Mouse (Mus musculus) forebrain, embryonic 16.5 days (tissue): ENCODE measurements around the gene Fxyd3. TPM values are rescaled to one million over a fixed set of nuclear protein-coding genes. Genes with fewer than 3 reads are reported as not detected.

Source experiments
- ATAC-seq: fragments of 200-750 bp; cut with Nextera tagmentation; 2 replicates; pipeline ENCODE4 v1.8.0; 2017; ENCODE audit warnings: mild to moderate bottlenecking, moderate library complexity
- H3K27ac ChIP-seq: fragments of 300-500 bp; sonication (generic); 2 replicates; pipeline ENCODE4 v1.5.1; 2014; ENCODE audit warnings: low read length, control low read depth
- H3K27me3 ChIP-seq: fragments of 300-500 bp; sonication (generic); replicated peaks from 2 replicates; pipeline ENCODE4 v1.6.1; 2014; ENCODE audit warnings: low read length; ENCODE audit not compliant: control insufficient read depth, insufficient read depth
- H3K36me3 ChIP-seq: fragments of 300-500 bp; sonication (generic); 2 replicates; pipeline ENCODE4 v1.6.1; 2014; ENCODE audit not compliant: control insufficient read depth, insufficient read depth
- H3K4me1 ChIP-seq: fragments of 300-500 bp; sonication (generic); replicated peaks from 2 replicates; pipeline ENCODE4 v1.6.1; 2014; ENCODE audit warnings: low read length; ENCODE audit not compliant: control insufficient read depth, insufficient read depth
- H3K4me2 ChIP-seq: fragments of 300-500 bp; sonication (generic); 2 replicates; pipeline ENCODE4 v1.6.1; 2014; ENCODE audit warnings: mild to moderate bottlenecking, low read length, control low read depth
- H3K4me3 ChIP-seq: fragments of 300-500 bp; sonication (generic); replicated peaks from 2 replicates; pipeline ENCODE4 v1.5.1; 2014; ENCODE audit warnings: mild to moderate bottlenecking, low read length, control low read depth
- H3K9ac ChIP-seq: fragments of 300-500 bp; sonication (generic); replicated peaks from 2 replicates; pipeline ENCODE4 v1.6.1; 2014; ENCODE audit warnings: low read depth, low read length, control low read depth
- H3K9me3 ChIP-seq: fragments of 300-500 bp; sonication (generic); 2 replicates; pipeline ENCODE4 v1.6.1; 2016; ENCODE audit warnings: low read length; ENCODE audit not compliant: control insufficient read depth
- WGBS: fragments of 180-500 bp; shearing (Covaris S2); extraction: QIAGEN DNeasy Blood & Tissue Kit; methylation state at CpG from one replicate; pipeline ENCODE4 v1.1.7; 2014; 5-methylcytosine and 5-hydroxymethylcytosine counted together
- polyA plus RNA-seq: library from polyadenylated mRNA; unstranded; fragments of >200 nt; fragmentation: Nextera tagmentation; extraction: Ambion mirVana; gene quantifications from 2 replicates; pipeline ENCODE4 v1.2.1, GENCODE M21; 2015

Gene Fxyd3
- polyA plus RNA-seq, 1 experiment from 2014 or later, result 0.15 TPM

DNA sequence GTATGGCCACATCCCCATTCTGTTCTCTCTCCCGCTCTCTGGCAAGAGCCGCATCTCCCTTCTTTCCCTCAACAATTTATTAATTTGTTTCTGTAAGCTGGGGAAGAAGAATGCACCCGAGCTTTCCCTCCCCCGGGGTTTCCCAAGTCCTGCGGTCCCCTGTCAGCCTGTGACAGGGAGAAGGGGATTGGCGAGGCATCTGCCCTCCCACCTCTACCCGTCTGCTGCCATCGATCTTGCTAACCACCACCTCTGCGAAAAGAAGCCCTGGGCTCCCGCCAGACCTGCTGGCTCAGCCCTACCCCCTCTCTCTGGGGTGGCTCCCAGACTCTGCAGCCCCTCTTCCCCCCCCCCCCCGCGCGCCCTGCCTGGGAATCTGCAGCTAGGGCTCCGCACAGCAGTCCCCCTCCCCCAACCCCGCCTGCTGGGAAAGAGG, 26.6 kb downstream of the Fxyd3 start:
- peaks cover 30% of the 10 kb centered on the region for H3K27me3 ChIP-seq
- H3K9ac ChIP-seq, result peak overlapping the region; percentile 35
- ATAC-seq, result peak; percentile 45
- peak overlapping the region; percentile 58; the same call in 1 of the 2 replicates for H3K27ac ChIP-seq
- H3K4me1 ChIP-seq, result peaks cover 37% of the 10 kb centered on the region
- H3K4me3 ChIP-seq, result peak overlapping the region; percentile 38
- H3K9me3 ChIP-seq, result no peaks in the 10 kb centered on the region
- H3K4me2 ChIP-seq, result peak overlapping the region; percentile 58
- 2% methylated on average over 11 of the region's 15 CpGs for WGBS
- H3K36me3 ChIP-seq, result no peaks in the 10 kb centered on the region

DNA sequence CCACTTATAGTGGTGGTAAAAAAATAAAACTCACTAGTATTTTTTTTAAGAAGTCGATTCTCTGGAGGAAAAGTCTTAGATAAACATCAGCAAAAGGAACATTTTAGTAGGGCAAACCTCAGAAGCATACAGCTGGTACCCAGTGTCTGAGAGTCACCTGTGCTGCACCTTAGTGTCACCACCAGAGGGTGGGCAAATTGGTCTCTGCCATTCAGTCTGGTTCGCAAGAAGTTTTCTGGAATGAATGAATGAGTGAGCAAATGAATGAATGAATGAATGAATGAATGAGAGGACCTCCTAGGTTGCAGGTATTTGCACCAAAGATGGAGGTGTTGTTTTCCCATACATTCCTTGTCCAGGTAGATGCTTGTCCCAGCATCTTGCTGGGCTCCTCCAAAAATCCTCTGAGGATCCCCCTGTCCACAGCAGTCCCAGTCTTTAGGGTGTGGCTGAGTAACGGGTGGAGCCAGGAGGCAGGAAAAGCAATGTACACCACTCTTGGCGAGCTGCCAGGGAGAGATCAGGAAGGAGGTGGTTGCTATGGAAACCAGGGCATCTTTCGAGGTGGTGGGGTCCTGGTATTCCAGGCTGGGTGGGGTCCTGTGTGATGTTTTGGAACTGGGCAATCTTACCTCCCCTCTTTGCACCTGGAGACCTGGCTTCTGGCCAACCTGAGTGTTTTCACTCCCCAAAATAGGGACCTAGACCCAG, 27.2 kb downstream of the Fxyd3 start:
- Histone ChIP-seq H3K9me3 (no peaks in the 10 kb centered on the region), H3K27me3 (peaks cover 31% of the 10 kb centered on the region), H3K4me2 (peak overlapping the region; percentile 58), H3K4me1 (peaks cover 37% of the 10 kb centered on the region), H3K27ac (peak overlapping the region; percentile 58; the same call in 1 of the 2 replicates), H3K4me3 (peak overlapping the region; percentile 38), H3K9ac (peak overlapping the region; percentile 35), H3K36me3 (no peaks in the 10 kb centered on the region)
- peak; percentile 10; the same call in 1 of the 2 replicates for ATAC-seq
- WGBS, result 18% methylated on average over 5 of the region's 5 CpGs

DNA sequence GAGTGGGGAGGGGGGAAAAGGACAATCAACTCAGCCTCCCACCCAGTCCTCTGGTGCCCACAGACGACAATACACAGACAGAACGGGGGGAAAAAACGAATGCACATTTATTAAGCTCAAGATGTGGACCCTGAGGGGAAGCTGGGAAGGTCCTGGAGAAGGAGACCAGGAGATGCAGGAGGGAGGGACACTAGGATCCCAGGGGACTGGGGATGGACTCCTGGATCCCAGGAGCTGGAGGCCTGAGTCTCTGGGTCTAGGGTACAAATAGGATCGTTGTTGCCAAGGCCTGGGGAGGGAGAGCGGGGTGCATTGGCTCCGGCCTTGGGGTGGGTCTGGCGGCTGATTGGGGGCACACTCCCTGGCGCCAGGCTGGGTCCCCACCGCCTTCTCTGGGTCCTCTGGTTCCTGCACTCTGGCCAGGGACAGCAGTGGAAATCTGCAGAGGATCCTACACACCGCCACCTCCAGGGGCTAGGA, 34.0 kb downstream of the Fxyd3 start, which contains the start of gene Fxyd5:
Fxyd5 (minus strand) TSS at position 51 of the 480 bp plus-strand sequence.
- Histone ChIP-seq H3K36me3 (no peaks in the 10 kb centered on the region), H3K9me3 (no peaks in the 10 kb centered on the region), H3K4me1 (peaks cover 3% of the 10 kb centered on the region; the same call in 1 of the 2 replicates), H3K27ac (no peak within 1 kb of the TSS), H3K27me3 (peaks cover 28% of the 10 kb centered on the region), H3K9ac (0 out of 2 replicates have a peak within 1 kb of the TSS, but pooled peaks have one; percentile 9), H3K4me3 (peak within 1 kb of the TSS; percentile 23), H3K4me2 (peak within 1 kb of the TSS; percentile 43)
- ATAC-seq, result no peak
- WGBS, result 30% methylated on average over 10 of the region's 10 CpGs

DNA sequence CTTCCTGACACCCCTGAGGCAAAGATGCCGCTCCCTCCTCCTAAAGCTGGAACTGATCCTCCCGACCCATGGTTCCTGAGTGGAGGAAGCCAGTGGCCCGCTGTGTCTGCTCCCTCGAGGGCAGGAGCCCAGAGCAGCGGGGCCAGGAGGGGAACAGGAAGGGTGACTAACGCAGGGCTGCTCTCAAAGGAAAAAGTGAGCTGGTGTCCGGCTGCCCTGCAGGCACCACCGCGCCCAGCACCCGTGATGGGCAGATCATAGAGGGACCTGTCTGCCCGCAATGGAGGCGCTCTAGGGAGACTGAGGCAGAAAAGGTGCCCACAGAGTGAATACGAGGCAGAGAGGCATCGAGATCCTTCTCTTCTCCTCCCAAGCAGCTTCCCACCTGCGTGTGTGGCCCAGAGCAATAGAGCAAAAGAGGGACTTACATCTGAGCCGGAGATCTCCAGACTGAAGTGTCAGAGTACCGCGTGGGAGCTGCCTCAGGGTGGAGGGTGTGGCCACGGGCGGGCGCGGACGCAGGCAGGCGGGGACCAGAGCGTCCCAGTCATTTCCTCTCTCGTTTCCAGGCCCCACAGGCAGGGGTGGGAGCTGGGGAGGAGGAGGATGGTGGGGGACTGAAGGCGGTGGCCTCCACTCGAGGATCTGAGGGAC, 34.7 kb downstream of the Fxyd3 start:
- 2% methylated on average over 28 of the region's 28 CpGs for WGBS
- Histone ChIP-seq H3K9ac (0 out of 2 replicates have a peak overlapping the region, but pooled peaks have one; percentile 9), H3K27me3 (peaks cover 28% of the 10 kb centered on the region)

DNA sequence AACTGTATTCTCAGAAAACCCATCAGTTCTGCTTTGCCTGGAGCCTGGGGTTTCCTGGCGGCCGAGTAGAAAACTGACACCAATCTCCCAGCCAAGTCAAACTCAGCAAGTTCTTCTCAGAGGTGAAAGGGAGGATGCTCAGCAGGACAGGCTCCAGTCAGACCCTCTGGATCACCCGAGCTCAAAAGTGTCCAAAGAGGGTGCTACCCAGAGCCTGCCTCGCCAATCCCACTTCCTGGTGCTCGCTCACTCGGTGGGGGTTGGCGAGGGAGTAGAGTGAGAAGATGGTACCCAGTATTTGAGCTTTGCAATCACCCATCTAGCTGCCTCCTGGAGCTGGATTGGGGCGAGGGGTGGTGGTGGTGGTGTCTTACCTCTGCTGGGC, 35.5 kb downstream of the Fxyd3 start:
- no peaks in the 10 kb centered on the region for H3K36me3 ChIP-seq
- peaks cover 28% of the 10 kb centered on the region for H3K27me3 ChIP-seq
- H3K9me3 ChIP-seq, result no peaks in the 10 kb centered on the region
- whole genome bisulfite sequencing, result 36% methylated on average over 8 of the region's 8 CpGs
- H3K4me3 ChIP-seq, result no peak overlapping the region
- H3K27ac ChIP-seq, result no peak overlapping the region
- H3K9ac ChIP-seq, result no peak overlapping the region
- H3K4me1 ChIP-seq, result peaks cover 3% of the 10 kb centered on the region; the same call in 1 of the 2 replicates
- no peak for ATAC-seq
- no peak overlapping the region for H3K4me2 ChIP-seq

More for the DNA sequence above, 34.7 kb downstream of the Fxyd3 start:
- Histone ChIP-seq H3K4me1 (peaks cover 3% of the 10 kb centered on the region; the same call in 1 of the 2 replicates), H3K9me3 (no peaks in the 10 kb centered on the region), H3K4me2 (peak overlapping the region; percentile 43), H3K36me3 (no peaks in the 10 kb centered on the region), H3K27ac (no peak overlapping the region), H3K4me3 (peak overlapping the region; percentile 23)
- ATAC-seq, result no peak

DNA sequence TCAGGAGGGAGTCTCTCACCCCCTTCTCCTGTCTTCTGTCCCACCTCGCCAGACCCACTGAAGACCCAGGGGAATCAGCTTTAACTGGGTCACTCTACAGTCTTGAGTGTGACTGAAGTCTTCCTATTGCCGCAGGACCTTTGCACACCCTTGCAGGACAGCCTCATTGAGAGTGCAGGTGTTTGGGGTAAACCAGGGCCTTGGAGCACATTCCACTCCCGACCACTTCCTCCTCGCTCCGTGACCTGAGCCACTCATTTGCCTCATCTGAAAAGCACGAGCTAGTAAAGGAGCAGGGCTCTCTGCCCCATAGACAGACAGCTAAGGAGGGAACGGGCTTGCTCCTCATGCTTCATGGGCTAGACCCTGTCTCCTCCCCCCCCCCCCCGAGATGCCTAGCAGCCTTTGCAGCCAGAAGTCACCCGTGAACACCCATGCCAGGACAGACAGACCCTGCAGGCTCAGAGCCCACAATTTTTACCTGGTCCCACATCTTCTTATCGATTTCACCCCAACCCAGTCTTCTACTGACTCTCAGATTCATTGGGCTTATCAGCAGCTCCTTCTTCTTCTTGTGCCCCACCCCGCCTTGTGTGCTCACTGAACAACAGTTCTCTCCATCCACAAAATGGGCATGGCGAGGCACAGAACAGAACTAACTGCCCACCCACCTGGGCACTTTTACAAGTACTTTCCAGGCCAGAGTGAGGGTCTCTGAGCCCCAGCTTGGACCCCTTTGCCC, 36.1 kb downstream of the Fxyd3 start:
- no peak for ATAC-seq
- Histone ChIP-seq H3K9ac (no peak overlapping the region), H3K4me1 (peaks cover 3% of the 10 kb centered on the region; the same call in 1 of the 2 replicates), H3K4me3 (no peak overlapping the region), H3K27me3 (peaks cover 28% of the 10 kb centered on the region), H3K36me3 (no peaks in the 10 kb centered on the region), H3K27ac (no peak overlapping the region), H3K9me3 (no peaks in the 10 kb centered on the region), H3K4me2 (no peak overlapping the region)
- 79% methylated on average over 12 of the region's 12 CpGs for WGBS

DNA sequence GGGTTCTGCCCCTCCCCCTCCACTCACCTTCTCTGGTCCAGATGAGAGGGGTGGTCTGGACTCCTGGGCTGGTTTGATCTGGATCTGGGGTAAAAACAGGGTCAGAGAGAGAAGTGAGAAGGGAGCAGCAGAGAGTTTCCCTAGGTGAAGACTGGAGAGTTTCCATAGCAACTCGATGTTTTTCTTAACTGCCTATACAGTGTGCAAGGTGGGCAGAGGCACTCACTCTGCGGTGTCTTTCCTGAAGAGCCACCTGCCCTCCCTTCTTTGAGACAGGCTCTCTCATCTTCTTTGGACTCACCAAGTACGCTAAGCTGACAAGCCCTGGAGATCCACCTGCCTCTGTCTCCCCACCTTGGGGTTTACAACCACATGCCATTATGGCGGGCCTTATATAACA, 37.5 kb downstream of the Fxyd3 start:
- WGBS, result 84% methylated on average over 4 of the region's 4 CpGs
- no peak overlapping the region for H3K9ac ChIP-seq
- H3K27ac ChIP-seq, result no peak overlapping the region
- no peak overlapping the region for H3K4me3 ChIP-seq
- ATAC-seq, result no peak
- H3K27me3 ChIP-seq, result peaks cover 24% of the 10 kb centered on the region
- H3K4me2 ChIP-seq, result no peak overlapping the region
- no peaks in the 10 kb centered on the region for H3K9me3 ChIP-seq
- no peaks in the 10 kb centered on the region for H3K36me3 ChIP-seq
- H3K4me1 ChIP-seq, result peaks cover 3% of the 10 kb centered on the region; the same call in 1 of the 2 replicates

DNA sequence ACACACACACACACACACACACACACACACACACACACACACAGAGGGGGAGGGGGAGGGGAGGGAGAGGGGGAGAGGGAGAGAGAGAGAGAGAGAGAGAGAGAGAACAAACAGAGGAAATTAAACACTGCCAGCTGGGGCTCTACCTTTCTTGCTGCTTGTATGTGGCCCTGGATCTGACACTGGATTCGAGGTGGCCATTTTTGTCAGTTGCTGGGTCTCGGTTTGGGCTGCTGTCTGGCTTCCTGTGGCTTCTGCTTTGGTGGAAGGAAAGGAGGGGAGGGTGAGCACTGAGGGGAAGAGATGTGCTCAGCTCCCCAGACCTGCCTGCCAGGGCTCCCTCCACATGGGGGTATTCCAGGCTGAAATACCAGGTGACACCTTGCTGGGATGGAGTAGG, 38.8 kb downstream of the Fxyd3 start:
- peaks cover 14% of the 10 kb centered on the region for H3K27me3 ChIP-seq
- H3K4me2 ChIP-seq, result no peak overlapping the region
- H3K9me3 ChIP-seq, result no peaks in the 10 kb centered on the region
- H3K4me1 ChIP-seq, result peaks cover 3% of the 10 kb centered on the region; the same call in 1 of the 2 replicates
- no peaks in the 10 kb centered on the region for H3K36me3 ChIP-seq
- H3K4me3 ChIP-seq, result no peak overlapping the region
- WGBS, result 68% methylated on average over 2 of the region's 2 CpGs
- no peak for ATAC-seq
- H3K27ac ChIP-seq, result no peak overlapping the region
- H3K9ac ChIP-seq, result no peak overlapping the region

DNA sequence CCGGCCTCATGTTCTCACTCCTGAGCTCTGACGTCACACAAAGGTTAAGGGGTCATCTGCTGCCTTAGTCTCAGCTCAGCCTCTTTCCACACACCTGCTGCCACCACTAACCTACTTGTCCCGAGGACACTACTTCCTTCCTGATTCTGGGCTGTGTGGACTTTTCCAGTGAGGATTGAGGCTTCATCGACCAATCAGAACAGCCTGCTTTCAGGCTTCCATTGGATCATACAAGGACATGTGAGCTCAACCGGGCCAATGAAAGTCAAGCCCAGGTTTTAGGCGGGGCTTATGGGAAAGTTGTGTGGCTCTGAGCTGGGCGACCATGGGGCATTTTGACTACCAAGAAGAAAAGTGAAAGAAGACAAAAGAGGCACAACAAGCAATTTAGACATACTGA, 39.6 kb downstream of the Fxyd3 start:
- WGBS, result 91% methylated on average over 7 of the region's 7 CpGs
- no peaks in the 10 kb centered on the region for H3K36me3 ChIP-seq
- H3K4me1 ChIP-seq, result peaks cover under 1% of the 10 kb centered on the region; the same call in 1 of the 2 replicates

More for the DNA sequence above, 39.6 kb downstream of the Fxyd3 start:
- no peak for ATAC-seq
- H3K27ac ChIP-seq, result no peak overlapping the region
- H3K9me3 ChIP-seq, result no peaks in the 10 kb centered on the region
- H3K9ac ChIP-seq, result no peak overlapping the region
- H3K4me2 ChIP-seq, result no peak overlapping the region
- no peak overlapping the region for H3K4me3 ChIP-seq
- H3K27me3 ChIP-seq, result peaks cover 12% of the 10 kb centered on the region
